9 mouse cellular contexts compared by ENCODE assay signal in genomic region chr5:36574147-36574870, GRCm38 (mm10). TPM values are rescaled to one million over a fixed set of nuclear protein-coding genes. Genes with fewer than 3 reads are reported as not detected.
A peak's percentile ranks its signal among the peaks of the same experiment; 100 is the strongest.
DNase-seq lines count a peak whose midpoint lies in the region; ATAC-seq and TF ChIP-seq lines count a peak whose summit lies in the region.
"Had no signal": no experiment of that assay in that cellular context is flagged by ENCODE, and none has a peak within 500 bp of the region (broad histone marks: within the 10 kb centered on the region; RNA-seq: fewer than 3 reads in every experiment).

No protein-coding gene starts in this region.

- DNase-seq in spleen, postnatal 36 days (ENCODE audit: low spot score in 2 of 2): peak; percentile 47 to 50
- DNase-seq in spleen, postnatal 14 days (ENCODE audit: low spot score in 2 of 2): no peak
- peak; percentile 52 for DNase-seq in kidney, postnatal 10 days
- DNase-seq in right cerebral cortex, postnatal 4 days: no peak
- DNase-seq in layer of hippocampus, postnatal 14 days (ENCODE audit: low spot score in 2 of 2): no peak
- DNase-seq in forebrain, postnatal 0 days: no peak

- H3K27me3 ChIP-seq in forebrain, postnatal 0 days (ENCODE audit: insufficient read depth, low read length): no peaks in the 10 kb centered on the region

- H3K4me3 ChIP-seq in embryonic fibroblast, embryonic 13.5 days (ENCODE audit: insufficient read depth, low read length): no peak overlapping the region
- H3K4me3 ChIP-seq in forebrain, postnatal 0 days (ENCODE audit: low read depth, low read length): no peak overlapping the region
- H3K4me3 ChIP-seq: erythroblast, embryonic 14.5 days had no signal

- peak overlapping the region; percentile 58 for H3K27ac ChIP-seq in embryonic fibroblast, embryonic 13.5 days (ENCODE audit: insufficient read depth, low read length)
- no peak overlapping the region for H3K27ac ChIP-seq in forebrain, postnatal 0 days (ENCODE audit: low read depth, low read length)

- 56% methylated on average over 8 of the region's 8 CpGs for WGBS in forebrain, postnatal 0 days

- H3K4me2 ChIP-seq in forebrain, postnatal 0 days (ENCODE audit: low read depth): no peak overlapping the region

- no peak overlapping the region for H3K9ac ChIP-seq in forebrain, postnatal 0 days

- no peak for TF ChIP-seq CTCF in embryonic fibroblast, embryonic 13.5 days (IDR thresholded peaks at IDR 0.05; ENCODE audit: borderline replicate concordance, insufficient read depth, low read length)
- no peak for TF ChIP-seq CTCF in forebrain, postnatal 0 days (IDR thresholded peaks at IDR 0.05; ENCODE audit: low read depth)

- ATAC-seq in neutrophil, adult 5-6 weeks (ENCODE audit: extremely low read depth, insufficient number of reproducible peaks, low FRiP score, poor library complexity, severe bottlenecking): peak; percentile 17; the same call in 1 of the 2 replicates
- no peak for ATAC-seq in forebrain, postnatal 0 days

- TF ChIP-seq POLR2A in embryonic fibroblast, embryonic 13.5 days (IDR thresholded peaks at IDR 0.05; ENCODE audit: low read depth, low read length): no peak

- H3K4me1 ChIP-seq in embryonic fibroblast, embryonic 13.5 days (ENCODE audit: control insufficient read depth, insufficient read depth, low read length): peaks cover 6% of the 10 kb centered on the region
- H3K4me1 ChIP-seq in forebrain, postnatal 0 days (ENCODE audit: insufficient read depth): no peaks in the 10 kb centered on the region

- H3K9me3 ChIP-seq in forebrain, postnatal 0 days (ENCODE audit: low read length): no peaks in the 10 kb centered on the region

- 0 out of 2 replicates have a peak, but pooled peaks cover 10% of the 10 kb centered on the region for H3K36me3 ChIP-seq in forebrain, postnatal 0 days (ENCODE audit: insufficient read depth)

RNA-seq across cellular contexts. Expression of gene Tbc1d14, which starts 18.8 kb away (rescaled TPM):
- 21.5 and 26.1 TPM in 2 replicates for polyA plus RNA-seq in embryonic fibroblast, embryonic 13.5 days (2011; ENCODE audit: insufficient read length, low read depth, missing spikeins)
- total RNA-seq in neutrophil, adult 5-6 weeks (2017): 141 and 144 TPM in 2 replicates
- 100 to 1,000 TPM in 1 of 2 experiments, 10 to 100 TPM in 1; 90.4 to 103 TPM for total RNA-seq in layer of hippocampus, postnatal 14 days (2021)
- total RNA-seq in forebrain, postnatal 0 days (2014; rRNA removed): 28.1 and 29.0 TPM in 2 replicates
- polyA plus RNA-seq in forebrain, postnatal 0 days (2015; fragmentation: Nextera tagmentation; extraction: Ambion mirVana): 74.1 and 74.5 TPM in 2 replicates

Comparison
In these comparisons a context has a peak if more than half of its experiments do, and no peak if none do; other contexts are left out.
1. DNase-seq: peak in spleen, postnatal 36 days (2 of 2) and kidney, postnatal 10 days (single experiment); none in spleen, postnatal 14 days (0 of 2), right cerebral cortex, postnatal 4 days (single experiment), layer of hippocampus, postnatal 14 days (0 of 2) and forebrain, postnatal 0 days (single experiment).